Mouse (Mus musculus) cerebellum, adult 2 months (tissue): ENCODE measurements around the gene Eya2.

Experiments used
- CTCF ChIP-seq: fragments of 200-500 bp; IDR thresholded peaks from 2 replicates; pipeline ENCODE4 v1.5.1; 2011; ENCODE audit warnings: low read depth, mild to moderate bottlenecking, control low read depth, low read length, moderate library complexity, borderline replicate concordance; ENCODE audit not compliant: insufficient read depth
- POLR2A ChIP-seq: fragments of 200-500 bp; IDR thresholded peaks from 2 replicates; pipeline ENCODE4 v1.6.1; 2011; ENCODE audit warnings: low read length, control low read depth, borderline replicate concordance; ENCODE audit not compliant: insufficient read depth

DNA sequence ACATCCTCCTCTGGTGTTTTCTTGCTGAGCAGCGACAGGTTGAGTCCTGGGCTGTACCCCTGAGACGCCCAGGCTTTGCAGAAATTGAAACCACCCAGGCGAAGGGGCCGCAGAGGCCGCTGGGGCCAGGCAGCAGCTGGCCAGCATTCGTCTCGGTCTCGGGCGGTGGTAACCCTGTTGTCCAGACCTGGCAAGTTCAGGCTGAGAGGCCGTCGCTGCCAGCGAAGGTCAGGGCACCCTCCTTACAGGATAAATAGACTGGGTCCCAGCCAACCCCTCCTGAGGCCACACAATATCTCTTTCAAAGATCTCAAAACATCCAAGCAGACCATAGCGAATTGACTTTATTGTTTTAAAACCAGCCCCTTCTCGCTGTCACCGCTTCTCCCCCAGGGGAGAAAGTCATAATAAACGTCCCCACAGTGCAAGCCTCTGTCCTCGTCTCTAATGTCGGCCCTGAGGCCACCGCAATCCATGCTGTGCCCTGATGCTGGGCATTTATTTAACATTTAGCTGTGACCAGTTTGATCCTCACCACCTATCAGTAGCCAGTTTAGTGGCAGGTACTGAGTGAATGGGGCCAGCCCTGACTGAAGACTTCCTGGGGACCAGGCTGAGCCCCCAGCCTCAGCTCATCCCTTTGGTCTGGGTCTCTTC is 105.5 kb downstream of the Eya2 start:
- TF ChIP-seq POLR2A (no peak), CTCF (no peak)
